Mouse (Mus musculus): ENCODE results near the gene Muc4. TPM values are rescaled to one million over a fixed set of nuclear protein-coding genes. Genes with fewer than 3 reads are reported as not detected.

The Muc4 gene
- not detected for polyA plus RNA-seq (2014; fragmentation: Illumina TruSeq; extraction: RNeasy Lipid Tissue Mini Kit (QIAGEN cat#74804); ENCODE audit: low read depth, low replicate concordance)

DNA sequence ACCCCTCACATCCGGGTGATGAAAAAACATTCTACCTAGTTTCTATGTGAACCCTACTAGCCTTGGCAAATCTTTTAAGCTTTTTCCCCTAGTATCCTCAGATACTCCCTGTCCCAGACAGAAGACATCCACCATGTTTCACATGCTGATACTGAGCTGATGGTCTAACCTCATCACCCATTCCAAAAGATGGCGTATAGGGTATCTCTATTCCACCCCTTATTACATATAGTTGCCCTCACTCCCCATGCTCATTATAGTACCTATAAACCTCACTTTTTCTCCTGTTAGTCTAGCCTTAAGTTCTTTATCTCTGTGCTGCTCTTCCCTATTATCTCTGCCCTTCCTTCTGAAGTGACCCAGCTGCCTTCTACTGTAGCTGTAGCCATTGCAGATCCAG lies at the start of gene Muc4:
Muc4 (plus strand) TSS at position 301 of the 400 bp plus-strand sequence.

DNA sequence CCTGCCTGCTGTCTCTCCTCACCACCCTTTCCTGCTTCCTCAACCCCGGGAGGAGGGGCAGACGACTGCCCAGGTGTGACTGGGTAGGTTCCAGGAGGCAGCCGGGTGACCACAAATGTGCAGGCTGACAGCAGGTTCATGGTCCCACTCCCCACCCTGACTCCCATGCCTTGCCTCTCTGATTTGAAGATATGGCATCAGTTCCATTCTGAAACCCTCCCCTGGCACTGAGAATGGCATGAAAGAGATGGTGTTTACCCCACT lies 61.7 kb downstream of the Muc4 start, which contains the start of gene Muc20:
Muc20 (minus strand) TSS at position 10 of the 264 bp plus-strand sequence.

DNA sequence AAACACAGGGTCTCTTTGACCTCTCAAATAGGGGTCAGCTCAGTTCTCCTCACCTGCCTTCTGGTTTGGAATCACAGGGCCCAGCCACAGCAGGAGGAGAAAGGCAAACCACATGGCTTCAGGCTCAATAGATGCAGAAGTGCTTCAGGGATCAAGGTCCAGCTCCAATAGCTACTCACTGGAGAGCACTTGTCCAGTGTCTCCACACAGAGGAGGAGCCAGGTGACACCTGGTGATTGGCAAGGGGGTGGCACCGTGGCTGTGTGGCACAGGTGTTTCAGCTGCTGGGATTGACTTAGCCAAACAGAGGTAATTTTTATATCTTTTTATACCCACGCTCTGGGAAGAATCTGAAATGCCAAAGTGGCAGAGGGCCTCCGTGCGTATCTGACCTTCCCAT lies 74.6 kb downstream of the Muc4 start, which contains the start of gene Smbd1:
Smbd1 (minus strand) TSS at position 157 of the 400 bp plus-strand sequence.

Other genes starting within 250 kb of the Muc4 start
- not detected for gene Slc51a, start 248.0 kb upstream of the Muc4 start, polyA plus RNA-seq (2014; fragmentation: Illumina TruSeq; extraction: RNeasy Lipid Tissue Mini Kit (QIAGEN cat#74804); ENCODE audit: low read depth, low replicate concordance)
- not detected for gene Zdhhc19, start 239.6 kb upstream of the Muc4 start, polyA plus RNA-seq (2014; fragmentation: Illumina TruSeq; extraction: RNeasy Lipid Tissue Mini Kit (QIAGEN cat#74804); ENCODE audit: low read depth, low replicate concordance)
- 70.3 TPM for gene Tfrc, start 127.0 kb upstream of the Muc4 start, polyA plus RNA-seq (2014; fragmentation: Illumina TruSeq; extraction: RNeasy Lipid Tissue Mini Kit (QIAGEN cat#74804); ENCODE audit: low read depth, low replicate concordance)
- 1.2 TPM for gene Tnk2, start 92.0 kb upstream of the Muc4 start, polyA plus RNA-seq (2014; fragmentation: Illumina TruSeq; extraction: RNeasy Lipid Tissue Mini Kit (QIAGEN cat#74804); ENCODE audit: low read depth, low replicate concordance)
- not detected for gene Muc20, start 61.5 kb downstream of the Muc4 start, polyA plus RNA-seq (2014; fragmentation: Illumina TruSeq; extraction: RNeasy Lipid Tissue Mini Kit (QIAGEN cat#74804); ENCODE audit: low read depth, low replicate concordance)
- not detected for gene Smbd1, start 74.6 kb downstream of the Muc4 start, polyA plus RNA-seq (2014; fragmentation: Illumina TruSeq; extraction: RNeasy Lipid Tissue Mini Kit (QIAGEN cat#74804); ENCODE audit: low read depth, low replicate concordance)
- 181 TPM for gene Fyttd1, start 141.6 kb downstream of the Muc4 start, polyA plus RNA-seq (2014; fragmentation: Illumina TruSeq; extraction: RNeasy Lipid Tissue Mini Kit (QIAGEN cat#74804); ENCODE audit: low read depth, low replicate concordance)
- gene Rubcn, start 141.9 kb downstream of the Muc4 start, polyA plus RNA-seq (2014; fragmentation: Illumina TruSeq; extraction: RNeasy Lipid Tissue Mini Kit (QIAGEN cat#74804); ENCODE audit: low read depth, low replicate concordance), result 10.4 TPM
- gene Lrch3, start 178.2 kb downstream of the Muc4 start, polyA plus RNA-seq (2014; fragmentation: Illumina TruSeq; extraction: RNeasy Lipid Tissue Mini Kit (QIAGEN cat#74804); ENCODE audit: low read depth, low replicate concordance), result 35.6 TPM